Mouse (Mus musculus): ENCODE measurements at regions not wholly inside any gene's neighbourhood (a gene's known extent, or its start where the extent isn't known, plus 50 kb on each side); places are given as distances from the start of the nearest gene placed in this dataset.

DNA sequence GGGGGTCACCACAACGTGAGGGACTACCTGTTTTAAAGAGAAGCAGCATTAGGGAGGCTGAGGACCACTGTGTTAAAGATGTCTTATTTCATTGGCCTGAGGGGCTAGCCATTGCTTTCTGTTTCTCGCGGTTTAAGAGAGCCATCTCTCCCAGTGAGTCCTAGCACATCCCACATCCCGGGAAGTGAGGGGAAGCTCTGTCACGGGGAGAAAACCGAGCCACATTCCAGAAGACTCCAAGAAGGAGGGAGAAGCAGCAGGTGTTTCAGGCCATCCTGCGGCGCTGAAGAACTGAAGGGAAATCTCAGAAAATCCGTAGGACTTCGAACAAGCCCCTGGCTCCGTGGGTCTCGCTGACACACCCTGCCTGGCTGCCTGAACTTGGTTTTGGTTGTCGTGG lies 177.3 kb downstream of the Tfap2c start:
- no peak for TF ChIP-seq CTCF (IDR thresholded peaks at IDR 0.05; ENCODE audit: control insufficient read depth, insufficient read depth, insufficient read length)
- TF ChIP-seq MYOD1 (IDR thresholded peaks at IDR 0.05; ENCODE audit: control insufficient read depth, insufficient read length, low read depth): no peak
- no peak for TF ChIP-seq MAX (IDR thresholded peaks at IDR 0.05)

Measured in C2C12 (cell line).